Mouse (Mus musculus): ENCODE data around the gene Olfr1222. TPM values are rescaled to one million over a fixed set of nuclear protein-coding genes. Genes with fewer than 3 reads are reported as not detected.
"Not testable (repeated sequence)": the region's sequence is repeated elsewhere in the genome, so short reads cannot be mapped to it uniquely, and the experiment has no call there.

Olfr1222 gene
- not detected in 2 replicates for polyA plus RNA-seq (2015; fragmentation: Nextera tagmentation; extraction: Ambion mirVana)

GRCm38 (mm10) chr2:89132954-89133353 lies at the start of gene Olfr1222:
TSS of gene Olfr1222 (minus strand) at chr2:89133054.
- ATAC-seq = no peak
- H3K27ac ChIP-seq (ENCODE audit: low read depth, low read length) = no peak within 1 kb of the TSS
- H3K36me3 ChIP-seq (ENCODE audit: control insufficient read depth, insufficient read depth, low read length) = no peaks in the 10 kb centered on the region
- H3K4me1 ChIP-seq (ENCODE audit: control insufficient read depth, insufficient read depth, low read depth, low read length) = no peaks in the 10 kb centered on the region
- H3K4me3 ChIP-seq (ENCODE audit: low read length) = no peak within 1 kb of the TSS
- H3K9ac ChIP-seq (ENCODE audit: low read depth, low read length) = no peak within 1 kb of the TSS
- no peaks in the 10 kb centered on the region for H3K27me3 ChIP-seq (replicated peaks; ENCODE audit: control insufficient read depth, insufficient read depth, low read length)
- 85% methylated on average over 3 of the region's 3 CpGs for WGBS
- H3K9me3 ChIP-seq (ENCODE audit: control insufficient read depth, low read length) = no peaks in the 10 kb centered on the region
- no peak within 1 kb of the TSS for H3K4me2 ChIP-seq (ENCODE audit: low read length)

GRCm38 (mm10) chr2:89174569-89174968 lies 41.7 kb upstream of the Olfr1222 start, which contains the start of gene Olfr1225:
TSS of gene Olfr1225 (minus strand) at chr2:89174669.
- no peak within 1 kb of the TSS for H3K4me2 ChIP-seq (ENCODE audit: low read length)
- H3K4me1 ChIP-seq (ENCODE audit: control insufficient read depth, insufficient read depth, low read depth, low read length) = no peaks in the 10 kb centered on the region
- H3K27ac ChIP-seq (ENCODE audit: low read depth, low read length) = no peak within 1 kb of the TSS
- no peaks in the 10 kb centered on the region for H3K9me3 ChIP-seq (ENCODE audit: control insufficient read depth, low read length)
- H3K27me3 ChIP-seq (replicated peaks; ENCODE audit: control insufficient read depth, insufficient read depth, low read length) = no peaks in the 10 kb centered on the region
- H3K9ac ChIP-seq (ENCODE audit: low read depth, low read length) = no peak within 1 kb of the TSS
- ATAC-seq = no peak
- H3K4me3 ChIP-seq (ENCODE audit: low read length) = no peak within 1 kb of the TSS
- H3K36me3 ChIP-seq (ENCODE audit: control insufficient read depth, insufficient read depth, low read length) = no peaks in the 10 kb centered on the region
- 95% methylated on average over 1 of the region's 1 CpGs for WGBS

- ATAC-seq; H3K9ac ChIP-seq (ENCODE audit: low read depth, low read length); H3K27ac ChIP-seq (ENCODE audit: low read depth, low read length); H3K27me3 ChIP-seq (replicated peaks; ENCODE audit: control insufficient read depth, insufficient read depth, low read length); H3K4me3 ChIP-seq (ENCODE audit: low read length); H3K4me1 ChIP-seq (ENCODE audit: control insufficient read depth, insufficient read depth, low read depth, low read length); H3K36me3 ChIP-seq (ENCODE audit: control insufficient read depth, insufficient read depth, low read length); H3K4me2 ChIP-seq (ENCODE audit: low read length); H3K9me3 ChIP-seq (ENCODE audit: control insufficient read depth, low read length): not testable (repeated sequence)
- 92% methylated on average over 4 of the region's 4 CpGs for WGBS
These were observed 31.9 kb upstream of the Olfr1222 start for GRCm38 (mm10) chr2:89164711-89165110.

GRCm38 (mm10) chr2:89163991-89164390 lies 31.1 kb upstream of the Olfr1222 start, which contains the start of gene Olfr1224-ps1:
TSS of gene Olfr1224-ps1 (minus strand) at chr2:89164091.
- not testable (repeated sequence) for ATAC-seq; H3K4me3 ChIP-seq (ENCODE audit: low read length); H3K9me3 ChIP-seq (ENCODE audit: control insufficient read depth, low read length); H3K9ac ChIP-seq (ENCODE audit: low read depth, low read length); H3K4me2 ChIP-seq (ENCODE audit: low read length); H3K27me3 ChIP-seq (replicated peaks; ENCODE audit: control insufficient read depth, insufficient read depth, low read length); H3K36me3 ChIP-seq (ENCODE audit: control insufficient read depth, insufficient read depth, low read length); H3K27ac ChIP-seq (ENCODE audit: low read depth, low read length); H3K4me1 ChIP-seq (ENCODE audit: control insufficient read depth, insufficient read depth, low read depth, low read length)
- WGBS = 93% methylated on average over 8 of the region's 8 CpGs

GRCm38 (mm10) chr2:89151460-89151859 lies 18.6 kb upstream of the Olfr1222 start, which contains the start of gene Olfr1223:
TSS of gene Olfr1223 (minus strand) at chr2:89151560.
- H3K9me3 ChIP-seq (ENCODE audit: control insufficient read depth, low read length) = no peaks in the 10 kb centered on the region
- H3K4me2 ChIP-seq (ENCODE audit: low read length) = no peak within 1 kb of the TSS
- H3K36me3 ChIP-seq (ENCODE audit: control insufficient read depth, insufficient read depth, low read length) = no peaks in the 10 kb centered on the region
- H3K27ac ChIP-seq (ENCODE audit: low read depth, low read length) = no peak within 1 kb of the TSS
- H3K4me3 ChIP-seq (ENCODE audit: low read length) = no peak within 1 kb of the TSS
- no peak for ATAC-seq
- H3K27me3 ChIP-seq (replicated peaks; ENCODE audit: control insufficient read depth, insufficient read depth, low read length) = no peaks in the 10 kb centered on the region
- 81% methylated on average over 1 of the region's 1 CpGs for WGBS
- no peaks in the 10 kb centered on the region for H3K4me1 ChIP-seq (ENCODE audit: control insufficient read depth, insufficient read depth, low read depth, low read length)
- H3K9ac ChIP-seq (ENCODE audit: low read depth, low read length) = no peak within 1 kb of the TSS

- 87% methylated on average over 2 of the region's 2 CpGs for WGBS
- Histone ChIP-seq H3K27ac (ENCODE audit: low read depth, low read length) (no peak within 1 kb of the TSS), H3K9ac (ENCODE audit: low read depth, low read length) (no peak within 1 kb of the TSS), H3K4me3 (ENCODE audit: low read length) (no peak within 1 kb of the TSS), H3K36me3 (ENCODE audit: control insufficient read depth, insufficient read depth, low read length) (no peaks in the 10 kb centered on the region), H3K4me1 (ENCODE audit: control insufficient read depth, insufficient read depth, low read depth, low read length) (no peaks in the 10 kb centered on the region), H3K27me3 (replicated peaks; ENCODE audit: control insufficient read depth, insufficient read depth, low read length) (no peaks in the 10 kb centered on the region), H3K4me2 (ENCODE audit: low read length) (no peak within 1 kb of the TSS), H3K9me3 (ENCODE audit: control insufficient read depth, low read length) (no peaks in the 10 kb centered on the region)
- no peak for ATAC-seq
These were observed 15.7 kb downstream of the Olfr1222 start, which contains the start of gene Olfr1221 for GRCm38 (mm10) chr2:89117183-89117582. TSS of gene Olfr1221 (minus strand) at chr2:89117283.

- WGBS = 78% methylated on average over 3 of the region's 3 CpGs
- no peak for ATAC-seq
- no peak within 1 kb of the TSS for H3K4me3 ChIP-seq (ENCODE audit: low read length)
- H3K27ac ChIP-seq (ENCODE audit: low read depth, low read length) = no peak within 1 kb of the TSS
- H3K27me3 ChIP-seq (replicated peaks; ENCODE audit: control insufficient read depth, insufficient read depth, low read length) = no peaks in the 10 kb centered on the region
- H3K4me1 ChIP-seq (ENCODE audit: control insufficient read depth, insufficient read depth, low read depth, low read length) = no peaks in the 10 kb centered on the region
- H3K9me3 ChIP-seq (ENCODE audit: control insufficient read depth, low read length) = no peaks in the 10 kb centered on the region
- no peak within 1 kb of the TSS for H3K9ac ChIP-seq (ENCODE audit: low read depth, low read length)
- H3K36me3 ChIP-seq (ENCODE audit: control insufficient read depth, insufficient read depth, low read length) = no peaks in the 10 kb centered on the region
- no peak within 1 kb of the TSS for H3K4me2 ChIP-seq (ENCODE audit: low read length)
These were observed 26.1 kb downstream of the Olfr1222 start, which contains the start of gene Olfr1220 for GRCm38 (mm10) chr2:89106735-89107134. TSS of gene Olfr1220 (minus strand) at chr2:89106835.

- Histone ChIP-seq H3K27me3 (replicated peaks; ENCODE audit: control insufficient read depth, insufficient read depth, low read length) (no peaks in the 10 kb centered on the region), H3K27ac (ENCODE audit: low read depth, low read length) (no peak overlapping the region), H3K9ac (ENCODE audit: low read depth, low read length) (no peak overlapping the region), H3K9me3 (ENCODE audit: control insufficient read depth, low read length) (no peaks in the 10 kb centered on the region), H3K4me2 (ENCODE audit: low read length) (no peak overlapping the region), H3K36me3 (ENCODE audit: control insufficient read depth, insufficient read depth, low read length) (no peaks in the 10 kb centered on the region), H3K4me3 (ENCODE audit: low read length) (no peak overlapping the region), H3K4me1 (ENCODE audit: control insufficient read depth, insufficient read depth, low read depth, low read length) (no peaks in the 10 kb centered on the region)
- ATAC-seq = no peak
These were observed 27.2 kb downstream of the Olfr1222 start for GRCm38 (mm10) chr2:89105651-89106050.

- no peaks in the 10 kb centered on the region for H3K9me3 ChIP-seq (ENCODE audit: control insufficient read depth, low read length)
- H3K4me2 ChIP-seq (ENCODE audit: low read length) = no peak overlapping the region
- no peak overlapping the region for H3K4me3 ChIP-seq (ENCODE audit: low read length)
- H3K36me3 ChIP-seq (ENCODE audit: control insufficient read depth, insufficient read depth, low read length) = no peaks in the 10 kb centered on the region
- WGBS = 100% methylated on average over 1 of the region's 1 CpGs
- ATAC-seq = no peak
- no peaks in the 10 kb centered on the region for H3K27me3 ChIP-seq (replicated peaks; ENCODE audit: control insufficient read depth, insufficient read depth, low read length)
- no peak overlapping the region for H3K27ac ChIP-seq (ENCODE audit: low read depth, low read length)
- no peaks in the 10 kb centered on the region for H3K4me1 ChIP-seq (ENCODE audit: control insufficient read depth, insufficient read depth, low read depth, low read length)
- H3K9ac ChIP-seq (ENCODE audit: low read depth, low read length) = no peak overlapping the region
These were observed 39.0 kb downstream of the Olfr1222 start for GRCm38 (mm10) chr2:89093848-89094247.

GRCm38 (mm10) chr2:89083413-89083812 lies 49.4 kb downstream of the Olfr1222 start, which contains the start of gene Olfr1219:
TSS of gene Olfr1219 (minus strand) at chr2:89083513.
- no peaks in the 10 kb centered on the region for H3K9me3 ChIP-seq (ENCODE audit: control insufficient read depth, low read length)
- no peaks in the 10 kb centered on the region for H3K36me3 ChIP-seq (ENCODE audit: control insufficient read depth, insufficient read depth, low read length)
- no peak within 1 kb of the TSS for H3K4me2 ChIP-seq (ENCODE audit: low read length)
- no peak within 1 kb of the TSS for H3K27ac ChIP-seq (ENCODE audit: low read depth, low read length)
- H3K9ac ChIP-seq (ENCODE audit: low read depth, low read length) = no peak within 1 kb of the TSS
- H3K27me3 ChIP-seq (replicated peaks; ENCODE audit: control insufficient read depth, insufficient read depth, low read length) = no peaks in the 10 kb centered on the region
- H3K4me1 ChIP-seq (ENCODE audit: control insufficient read depth, insufficient read depth, low read depth, low read length) = no peaks in the 10 kb centered on the region
- no peak within 1 kb of the TSS for H3K4me3 ChIP-seq (ENCODE audit: low read length)
- ATAC-seq = no peak
- 65% methylated on average over 1 of the region's 1 CpGs for WGBS

All from hindbrain, embryonic 16.5 days (tissue).